Mouse (Mus musculus): ENCODE results near the gene Lgsn.

DNA sequence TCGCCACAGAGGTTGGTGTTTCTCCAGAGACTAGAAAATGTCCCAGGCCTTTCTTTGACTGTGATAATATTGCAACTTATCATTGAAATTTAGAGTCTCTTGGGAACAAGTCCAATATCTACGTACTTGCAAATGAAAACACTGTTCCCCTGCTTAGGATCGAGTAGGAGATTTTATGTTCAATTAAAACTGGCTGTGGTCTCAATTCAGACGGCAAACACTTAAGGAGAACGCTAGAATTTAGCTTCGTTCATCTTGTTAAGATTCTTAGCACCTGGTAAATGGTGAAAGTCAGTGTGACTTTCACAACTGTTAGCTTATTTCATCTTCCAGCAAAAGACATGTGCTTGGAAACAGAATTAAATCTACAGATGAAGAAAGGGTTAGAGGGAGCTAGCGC lies 29.1 kb downstream of the Lgsn start:
- TF ChIP-seq POLR2A (IDR thresholded peaks at IDR 0.05; ENCODE audit: low read depth, low read length) (no peak), CTCF (IDR thresholded peaks at IDR 0.05; ENCODE audit: extremely low read depth, insufficient read depth, insufficient read length, insufficient replicate concordance) (no peak)

Data from spleen, adult 2 months (tissue).